Mouse (Mus musculus) heart, postnatal 4 days (tissue): ENCODE data around the gene Gm49396. TPM values are rescaled to one million over a fixed set of nuclear protein-coding genes. Genes with fewer than 3 reads are reported as not detected.

Source experiments
- DNase-seq: peaks from one replicate; pipeline ENCODE4 v3.0.0; 2021
- total RNA-seq, 2 experiments: library from RNA; stranded (reverse); gene quantifications; 2 replicates each; pipeline ENCODE4 v1.2.3; 2021

Gene Gm49396
- total RNA-seq, 2 experiments from 2014 or later, result 2.1 to 3.1 TPM

- peak; percentile 96 for DNase-seq
Observed at GRCm38 (mm10) chr7:30588676-30589434, 25.7 kb downstream of the Gm49396 start, which contains the start of gene Kmt2b. Gene Kmt2b, minus strand, starts transcription at chr7:30588726.

GRCm38 (mm10) chr7:30589435-30590301 is 26.5 kb downstream of the Gm49396 start:
- DNase-seq, result peak; percentile 91

DNA sequence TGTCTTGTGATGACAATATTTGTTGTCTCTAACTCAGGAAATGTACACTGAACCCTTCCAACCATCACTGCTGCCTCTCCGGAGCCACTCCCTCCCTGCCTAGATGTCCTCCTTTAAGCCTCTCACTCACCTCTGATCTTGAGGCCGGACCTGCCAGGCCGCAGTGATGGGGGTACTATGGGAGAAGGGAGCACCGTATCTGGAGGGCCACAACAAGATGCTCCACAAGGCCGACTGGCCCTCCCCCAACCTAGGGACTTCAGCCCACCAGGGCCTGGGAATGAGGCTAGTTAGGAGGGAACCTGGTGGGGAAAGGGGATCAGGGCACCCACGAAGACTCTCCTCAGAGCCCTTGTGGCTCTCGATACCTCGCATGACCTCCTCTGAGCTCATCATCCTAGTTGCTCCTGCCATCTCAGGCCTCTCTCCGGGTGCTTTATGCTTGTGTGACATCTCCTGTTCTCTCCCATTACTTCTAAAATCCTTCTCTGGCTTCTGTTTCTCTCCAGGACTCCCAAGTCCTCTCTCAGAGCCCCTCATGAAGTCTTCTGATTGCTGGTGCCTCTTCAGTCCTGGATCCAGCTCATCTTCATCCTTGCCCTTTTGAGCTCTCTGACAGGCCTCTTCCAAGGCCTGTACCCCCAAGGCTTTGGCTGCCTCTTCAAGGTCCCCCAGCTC is 27.9 kb downstream of the Gm49396 start:
- no peak for DNase-seq

DNA sequence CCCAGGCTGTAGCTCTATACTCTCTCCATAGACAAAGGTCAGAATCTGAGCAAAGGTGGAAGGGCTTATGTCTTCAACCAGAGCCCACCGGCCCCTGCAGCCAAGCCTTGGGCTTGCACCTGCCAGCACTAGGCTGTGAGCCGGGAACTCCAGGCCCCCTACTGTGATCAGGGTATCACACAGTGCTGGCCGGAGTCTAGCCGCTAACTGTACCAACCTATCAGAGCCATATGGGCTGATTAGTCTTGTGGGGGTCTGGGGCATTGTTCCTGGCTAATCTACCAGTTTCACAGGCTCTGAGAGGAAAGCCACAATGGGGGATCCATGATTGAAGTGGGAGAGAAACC is 28.4 kb downstream of the Gm49396 start:
- no peak for DNase-seq

- DNase-seq, result no peak
Observed at GRCm38 (mm10) chr7:30592772-30593423, 29.8 kb downstream of the Gm49396 start.

DNA sequence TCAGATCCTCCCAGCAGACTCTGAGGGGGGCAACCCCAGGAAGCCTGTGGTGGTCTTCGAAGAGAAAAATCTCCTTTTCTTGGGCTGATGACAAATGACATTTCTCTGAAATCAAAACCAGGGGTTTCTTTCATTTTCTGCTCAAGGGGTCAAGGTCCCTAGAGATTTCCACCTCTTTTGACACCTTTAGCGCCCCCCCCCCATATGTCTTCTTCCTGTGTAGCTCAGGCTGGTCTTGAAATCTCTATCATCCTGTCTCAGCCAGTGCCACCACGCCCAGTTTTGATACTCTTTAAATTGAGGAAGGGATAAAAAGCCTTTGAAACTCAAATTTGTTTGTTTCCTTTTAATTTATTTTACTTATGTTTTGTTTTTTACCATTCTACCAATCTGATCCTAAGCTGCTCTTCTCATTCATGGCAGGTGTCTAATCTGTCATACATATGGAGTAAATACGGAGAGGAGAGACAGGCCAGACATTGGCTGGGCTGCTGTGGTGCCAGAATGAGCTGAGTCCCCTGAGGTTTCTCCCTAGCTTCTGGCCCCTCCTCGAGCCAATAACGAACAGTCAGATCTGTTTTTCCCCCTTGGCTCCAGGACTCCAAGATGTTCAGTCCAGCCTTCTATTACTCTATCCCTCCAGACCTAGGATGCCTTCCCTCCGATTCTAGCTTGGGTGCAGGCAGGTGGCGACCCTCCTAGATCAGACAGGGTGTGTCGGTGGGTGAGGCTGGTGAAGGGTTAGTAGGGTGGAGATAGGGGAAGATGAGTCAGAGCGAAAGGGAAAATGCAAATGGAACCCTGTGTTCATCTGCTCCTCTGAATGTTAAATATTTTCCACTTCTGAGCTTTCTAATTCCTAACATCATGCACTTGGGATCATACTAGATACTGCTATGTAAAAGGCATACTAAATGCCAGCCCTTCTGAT is 30.7 kb downstream of the Gm49396 start:
- no peak for DNase-seq

GRCm38 (mm10) chr7:30594510-30595024 is 31.4 kb downstream of the Gm49396 start:
- DNase-seq, result no peak

DNA sequence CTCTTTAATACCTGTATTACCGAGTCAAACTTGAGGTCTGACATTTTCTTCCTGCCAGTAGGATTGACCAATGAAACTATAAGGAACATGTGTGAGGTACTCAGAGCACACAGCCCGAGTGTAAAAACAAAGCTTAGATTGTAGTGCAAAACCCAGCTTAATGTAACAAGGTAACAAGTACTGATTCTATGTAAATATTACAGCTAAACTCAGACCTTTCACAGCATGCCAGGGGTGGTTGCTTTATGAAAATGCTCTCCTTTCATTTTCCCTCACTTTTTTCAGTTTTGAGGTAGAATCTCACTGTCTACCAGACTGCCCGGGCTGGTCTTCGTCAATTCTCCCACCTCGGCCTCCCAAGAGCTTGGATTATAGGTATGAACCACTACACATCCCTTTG is 32.9 kb downstream of the Gm49396 start:
- no peak for DNase-seq

- DNase-seq, result no peak
Observed at GRCm38 (mm10) chr7:30596811-30597210, 33.7 kb downstream of the Gm49396 start.

DNA sequence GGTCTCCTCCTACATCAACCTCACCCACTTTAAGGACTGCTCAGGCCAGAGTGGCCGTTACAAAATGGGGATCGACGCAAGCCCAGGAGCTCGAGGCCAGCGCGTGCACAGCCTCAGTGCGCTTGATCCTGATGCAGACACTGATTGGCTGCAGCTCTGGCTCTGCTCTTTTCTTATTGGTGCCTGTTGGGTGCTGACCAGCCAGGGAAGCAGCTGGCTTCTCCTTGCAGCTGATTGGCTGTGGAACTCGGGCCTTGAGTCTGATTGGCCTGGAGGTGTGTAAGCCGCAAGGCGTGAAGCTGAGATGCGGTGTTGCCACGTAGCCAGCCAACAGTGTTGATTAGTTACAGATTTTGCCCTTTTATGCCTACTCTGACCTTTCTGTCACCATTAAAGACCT is 35.6 kb downstream of the Gm49396 start, which contains the start of gene Zbtb32:
Gene Zbtb32, minus strand, starts transcription at position 124 of the 400 bp plus-strand sequence.
- no peak for DNase-seq

DNA sequence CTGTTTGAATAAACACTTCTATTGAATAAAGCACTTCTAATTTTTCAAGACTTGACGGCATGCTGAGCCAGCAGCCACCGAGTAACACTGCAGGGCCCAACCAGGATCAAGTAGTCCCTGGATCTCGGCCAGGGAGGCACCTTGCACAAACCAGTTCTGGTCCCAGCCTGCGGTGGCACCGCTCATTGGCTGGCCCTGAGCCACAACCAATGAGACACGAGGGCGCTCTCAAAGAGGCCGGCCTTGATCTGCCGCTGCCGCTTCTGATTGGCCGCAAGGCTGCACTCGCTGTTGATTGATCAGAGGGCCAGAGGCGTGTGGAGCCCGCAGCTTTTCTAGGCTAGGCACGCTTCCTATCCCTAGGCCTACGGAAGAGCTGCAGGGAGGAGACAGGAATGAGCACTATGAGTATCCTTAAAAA is 36.8 kb downstream of the Gm49396 start:
- peak; percentile 93 for DNase-seq

DNA sequence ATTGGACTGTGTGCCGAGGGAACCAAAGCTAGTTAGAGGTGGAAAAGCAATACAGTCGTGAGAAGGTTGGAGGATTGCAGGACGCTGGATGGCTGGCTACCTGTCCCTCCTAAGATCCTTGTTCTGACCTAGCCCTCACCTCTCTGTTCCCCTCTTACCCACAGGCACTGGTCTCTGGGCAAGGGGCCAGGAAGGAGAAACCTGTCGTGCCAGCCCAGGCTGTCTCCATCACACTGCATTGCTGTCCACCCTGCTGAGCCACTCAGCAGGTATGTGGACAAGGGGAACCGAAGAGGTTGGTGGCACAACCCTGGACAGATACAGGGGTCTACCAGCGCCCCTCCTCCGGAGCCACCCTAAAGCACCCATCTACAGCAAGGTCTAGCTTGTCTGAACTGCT is 37.5 kb downstream of the Gm49396 start:
- no peak for DNase-seq

DNA sequence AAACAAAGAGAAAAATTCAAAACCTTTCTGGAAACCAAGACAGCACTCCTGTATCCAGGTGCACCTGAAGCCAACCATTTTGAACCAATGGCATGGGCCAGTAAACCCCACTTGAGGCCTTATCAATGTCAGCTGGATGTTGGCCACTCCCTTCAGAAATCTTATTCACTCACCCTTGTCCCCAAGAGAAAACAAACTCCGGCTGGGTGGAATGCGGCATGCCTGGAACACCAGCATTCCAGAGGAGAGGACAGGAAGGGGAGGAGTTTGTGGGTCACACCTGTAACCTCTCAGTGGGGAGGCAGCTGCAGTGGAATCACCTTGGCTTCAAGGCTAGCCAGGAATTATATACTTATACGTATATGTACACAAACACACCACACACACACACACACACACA is 39.4 kb downstream of the Gm49396 start:
- DNase-seq, result no peak

DNA sequence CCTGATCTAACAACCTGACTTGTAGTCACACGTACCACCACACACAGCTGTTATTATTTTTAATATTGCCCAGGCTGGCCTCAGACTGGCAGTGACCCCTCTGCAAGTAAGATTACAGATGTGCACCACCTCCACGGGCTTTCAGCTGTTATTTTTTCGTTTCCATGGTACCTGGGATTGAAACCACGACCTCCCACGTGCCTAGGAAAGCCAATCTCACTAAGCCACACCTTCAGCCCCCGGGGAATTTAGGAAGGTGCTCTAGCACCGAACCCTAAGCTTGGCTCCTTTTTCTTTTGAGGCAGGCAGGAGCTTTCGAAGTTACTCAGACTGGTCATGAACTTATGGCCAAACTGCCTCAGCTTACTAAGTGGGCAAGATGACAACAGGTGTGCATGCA is 41.3 kb downstream of the Gm49396 start:
- no peak for DNase-seq

- DNase-seq, result no peak
Observed at GRCm38 (mm10) chr7:30604944-30605343, 41.8 kb downstream of the Gm49396 start.

DNA sequence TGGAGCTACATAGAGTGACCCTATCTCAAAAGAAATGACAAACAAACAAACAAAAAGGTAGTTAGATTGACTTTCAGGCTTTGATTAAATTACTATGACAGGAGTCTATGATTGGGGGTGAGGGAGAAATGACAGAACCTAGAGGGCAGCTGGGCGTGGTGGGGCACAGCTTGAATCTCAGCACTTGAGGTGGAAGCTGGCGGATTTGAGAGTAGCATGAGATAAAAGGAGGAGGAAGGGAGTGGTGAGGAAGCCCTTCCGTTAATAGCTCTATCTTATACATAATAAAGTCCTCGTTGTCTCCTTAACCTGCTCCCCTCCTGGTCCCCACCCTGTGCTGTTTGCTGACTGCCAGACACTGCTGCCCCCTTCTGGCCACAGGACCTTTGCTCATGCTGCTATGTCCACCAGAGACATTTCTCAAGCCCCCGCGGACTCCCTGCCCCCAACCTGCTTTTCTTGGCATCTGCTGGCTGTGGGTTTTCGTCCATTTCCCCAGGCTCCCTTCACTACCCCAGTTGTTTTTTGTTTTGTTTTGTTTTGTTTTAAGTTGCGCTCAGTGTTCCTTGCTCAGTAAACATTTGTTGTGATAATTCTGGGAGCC is 44.7 kb downstream of the Gm49396 start:
- peak; percentile 73 for DNase-seq

- no peak for DNase-seq
Observed at GRCm38 (mm10) chr7:30608476-30608875, 45.3 kb downstream of the Gm49396 start.

GRCm38 (mm10) chr7:30610043-30610442 is 46.9 kb downstream of the Gm49396 start:
- DNase-seq, result peak; percentile 63

DNA sequence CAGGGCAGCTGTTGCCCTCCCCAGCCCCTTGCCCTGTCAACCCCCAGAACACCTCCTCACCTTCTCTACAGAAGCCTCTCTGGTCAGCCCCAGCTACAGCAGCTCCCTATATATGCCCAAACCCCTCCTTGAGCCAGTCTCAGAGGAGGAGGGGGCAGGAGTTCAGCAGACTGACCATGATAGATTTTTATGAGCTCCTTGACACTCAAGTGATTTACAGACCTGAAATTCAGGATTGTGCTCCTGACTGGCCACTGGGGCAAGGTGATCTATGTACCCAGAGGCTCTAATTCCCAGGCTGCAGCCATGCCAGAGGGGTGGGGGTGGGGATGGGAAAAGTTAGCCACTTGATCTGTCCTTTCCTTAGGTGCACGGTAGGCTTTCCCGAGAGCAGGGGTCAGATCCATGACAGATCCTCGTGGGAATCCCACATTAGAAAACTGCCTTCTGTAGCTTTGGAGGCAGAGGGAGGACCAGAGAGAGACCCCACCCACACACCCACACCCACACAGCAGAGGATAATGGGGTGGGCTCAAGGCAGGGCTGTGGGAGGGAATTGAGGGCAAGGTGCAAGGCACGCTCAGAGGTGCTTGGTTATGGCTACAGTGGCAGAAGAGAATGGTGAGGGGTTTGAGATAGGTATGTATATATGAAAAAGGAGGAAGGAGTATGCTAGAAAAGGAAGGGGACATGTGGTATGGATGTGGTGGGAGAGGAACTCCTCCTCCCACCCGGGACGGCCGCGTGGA is 49.7 kb downstream of the Gm49396 start, which contains the start of gene Upk1a:
Gene Upk1a, minus strand, starts transcription at position 194 of the 749 bp plus-strand sequence.
- DNase-seq, result no peak
